Mouse (Mus musculus) lung, embryonic 14.5 days (tissue): ENCODE results near the gene Otop2. TPM values are rescaled to one million over a fixed set of nuclear protein-coding genes. Genes with fewer than 3 reads are reported as not detected.

Experiments
- ATAC-seq: fragments of 200-750 bp; cut with Nextera tagmentation; 2 replicates; pipeline ENCODE4 v1.8.0; 2017; ENCODE audit warnings: mild to moderate bottlenecking, moderate TSS enrichment, moderate library complexity; ENCODE audit not compliant: insufficient read depth
- DNase-seq: peaks from one replicate; pipeline ENCODE4 v3.0.0-alpha.2; 2015
- H3K27ac ChIP-seq: fragments of 300-500 bp; sonication (generic); 2 replicates; pipeline ENCODE4 v1.5.1; 2014; ENCODE audit warnings: low read depth, mild to moderate bottlenecking, moderate library complexity
- H3K27me3 ChIP-seq: fragments of 300-500 bp; sonication (generic); 2 replicates; pipeline ENCODE4 v1.6.1; 2014; ENCODE audit warnings: low read length, control low read depth; ENCODE audit not compliant: insufficient read depth
- H3K36me3 ChIP-seq: fragments of 300-500 bp; sonication (generic); 2 replicates; pipeline ENCODE4 v1.6.1; 2014; ENCODE audit warnings: control low read depth; ENCODE audit not compliant: insufficient read depth
- H3K4me1 ChIP-seq: fragments of 300-500 bp; sonication (generic); 2 replicates; pipeline ENCODE4 v1.6.1; 2014; ENCODE audit warnings: antibody characterized with exemption, control low read depth; ENCODE audit not compliant: insufficient read depth
- H3K4me2 ChIP-seq: fragments of 300-500 bp; sonication (generic); 2 replicates; pipeline ENCODE4 v1.6.1; 2014; ENCODE audit warnings: mild to moderate bottlenecking
- H3K4me3 ChIP-seq: fragments of 300-500 bp; sonication (generic); 2 replicates; pipeline ENCODE4 v1.5.1; 2014; ENCODE audit warnings: low read depth, low read length
- H3K9ac ChIP-seq: fragments of 300-500 bp; sonication (generic); 2 replicates; pipeline ENCODE4 v1.6.1; 2014
- H3K9me3 ChIP-seq: fragments of 300-500 bp; sonication (generic); 2 replicates; pipeline ENCODE4 v1.6.1; 2016; ENCODE audit warnings: low read depth, low read length, control low read depth
- CTCF ChIP-seq: IDR thresholded peaks from 2 replicates; pipeline ENCODE4 v1.5.1; 2016; ENCODE audit warnings: antibody characterized with exemption, low read depth
- WGBS: fragments of 180-500 bp; shearing (Covaris S2); extraction: QIAGEN DNeasy Blood & Tissue Kit; methylation state at CpG from one replicate; pipeline ENCODE4 v1.1.7; 2014; 5-methylcytosine and 5-hydroxymethylcytosine counted together
- polyA plus RNA-seq: library from polyadenylated mRNA; unstranded; fragments of >200 nt; fragmentation: Nextera tagmentation; extraction: Ambion mirVana; gene quantifications from 2 replicates; pipeline ENCODE4 v1.2.1, GENCODE M21; 2014

Otop2 gene
- polyA plus RNA-seq, 1 experiment from 2014 or later, result not detected

GRCm38 (mm10) chr11:115372015-115372414 lies 65.1 kb downstream of the Otop2 start:
- no peak overlapping the region for H3K4me2 ChIP-seq
- peaks cover 7% of the 10 kb centered on the region; the same call in 1 of the 2 replicates for H3K4me1 ChIP-seq
- ATAC-seq (no peak), DNase-seq (no peak)
- no peaks in the 10 kb centered on the region for H3K9me3 ChIP-seq
- no peak for TF ChIP-seq CTCF
- peaks cover 40% of the 10 kb centered on the region for H3K27me3 ChIP-seq
- no peak overlapping the region for H3K27ac ChIP-seq
- 31% methylated on average over 1 of the region's 1 CpGs for WGBS
- H3K36me3 ChIP-seq, result no peaks in the 10 kb centered on the region
- H3K9ac ChIP-seq, result no peak overlapping the region
- H3K4me3 ChIP-seq, result no peak overlapping the region

- Histone ChIP-seq H3K4me2 (no peak overlapping the region), H3K4me3 (no peak overlapping the region), H3K9me3 (no peaks in the 10 kb centered on the region), H3K9ac (no peak overlapping the region), H3K4me1 (peaks cover 5% of the 10 kb centered on the region; the same call in 1 of the 2 replicates), H3K36me3 (no peaks in the 10 kb centered on the region), H3K27me3 (peaks cover 32% of the 10 kb centered on the region), H3K27ac (no peak overlapping the region)
- 0 out of 2 replicates have a peak, but pooled peaks have one; percentile 9 for TF ChIP-seq CTCF
- DNase-seq (no peak), ATAC-seq (no peak)
- 42% methylated on average over 2 of the region's 2 CpGs for WGBS
Observed at GRCm38 (mm10) chr11:115372737-115373136, 65.8 kb downstream of the Otop2 start.

GRCm38 (mm10) chr11:115373805-115374694 lies 67.1 kb downstream of the Otop2 start:
- Histone ChIP-seq H3K36me3 (no peaks in the 10 kb centered on the region), H3K27me3 (peaks cover 23% of the 10 kb centered on the region), H3K9me3 (no peaks in the 10 kb centered on the region), H3K4me1 (peaks cover 5% of the 10 kb centered on the region; the same call in 1 of the 2 replicates), H3K9ac (peak overlapping the region; percentile 41), H3K27ac (no peak overlapping the region), H3K4me2 (peak overlapping the region; percentile 64), H3K4me3 (peak overlapping the region; percentile 33)
- no peak for TF ChIP-seq CTCF
- DNase-seq, result peak; percentile 86
- no peak; the same call in none of the 2 replicates for ATAC-seq
- whole genome bisulfite sequencing, result 1% methylated on average over 30 of the region's 30 CpGs

GRCm38 (mm10) chr11:115374695-115375425 lies 67.9 kb downstream of the Otop2 start:
- H3K4me1 ChIP-seq, result peaks cover 5% of the 10 kb centered on the region; the same call in 1 of the 2 replicates
- H3K27ac ChIP-seq, result no peak overlapping the region
- no peak overlapping the region; the same call in 1 of the 2 replicates for H3K4me3 ChIP-seq
- H3K9me3 ChIP-seq, result no peaks in the 10 kb centered on the region
- no peak for TF ChIP-seq CTCF
- H3K36me3 ChIP-seq, result no peaks in the 10 kb centered on the region
- WGBS, result 60% methylated on average over 12 of the region's 12 CpGs
- ATAC-seq, result no peak; the same call in 1 of the 2 replicates
- H3K4me2 ChIP-seq, result peak overlapping the region; percentile 64
- no peak for DNase-seq
- no peak overlapping the region for H3K9ac ChIP-seq
- peaks cover 23% of the 10 kb centered on the region for H3K27me3 ChIP-seq

DNA sequence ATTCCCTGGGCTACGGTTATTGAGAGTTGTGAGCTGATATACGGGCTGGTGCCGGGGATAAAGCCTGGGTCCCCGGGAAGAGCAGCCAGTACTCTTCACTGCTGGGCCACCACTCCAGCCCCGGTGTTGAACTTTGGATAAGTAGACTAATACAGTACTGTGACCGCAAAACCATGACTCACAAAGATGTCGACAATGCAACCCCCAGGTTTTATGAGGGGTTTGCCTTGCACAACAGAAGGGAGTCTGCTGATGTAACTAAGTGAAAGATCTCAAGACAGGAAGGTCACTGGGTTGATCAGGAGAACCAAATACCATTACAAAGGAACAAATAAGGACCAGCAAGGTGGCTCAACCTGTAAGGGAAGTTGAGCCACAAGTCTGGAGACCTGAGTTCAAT lies 69.8 kb downstream of the Otop2 start:
- no peak overlapping the region for H3K27ac ChIP-seq
- H3K36me3 ChIP-seq, result no peaks in the 10 kb centered on the region
- no peak for ATAC-seq
- no peaks in the 10 kb centered on the region for H3K9me3 ChIP-seq
- H3K27me3 ChIP-seq, result peaks cover 19% of the 10 kb centered on the region
- WGBS, result 63% methylated on average over 7 of the region's 7 CpGs
- no peak overlapping the region for H3K4me2 ChIP-seq
- H3K4me3 ChIP-seq, result no peak overlapping the region
- TF ChIP-seq CTCF, result no peak
- H3K9ac ChIP-seq, result no peak overlapping the region
- H3K4me1 ChIP-seq, result peaks cover 5% of the 10 kb centered on the region
- DNase-seq, result no peak

- Histone ChIP-seq H3K27ac (no peak overlapping the region), H3K9me3 (no peaks in the 10 kb centered on the region), H3K27me3 (peaks cover 17% of the 10 kb centered on the region), H3K4me3 (no peak overlapping the region), H3K9ac (no peak overlapping the region), H3K4me2 (no peak overlapping the region), H3K36me3 (no peaks in the 10 kb centered on the region), H3K4me1 (peaks cover 5% of the 10 kb centered on the region)
- TF ChIP-seq CTCF, result no peak
- ATAC-seq (no peak), DNase-seq (no peak)
- WGBS, result 86% methylated on average over 4 of the region's 4 CpGs
Observed at GRCm38 (mm10) chr11:115377254-115377653, 70.3 kb downstream of the Otop2 start.

GRCm38 (mm10) chr11:115377854-115378253 lies 70.9 kb downstream of the Otop2 start:
- no peaks in the 10 kb centered on the region for H3K36me3 ChIP-seq
- peaks cover 17% of the 10 kb centered on the region for H3K27me3 ChIP-seq
- H3K27ac ChIP-seq, result no peak overlapping the region
- no peak overlapping the region for H3K9ac ChIP-seq
- H3K4me1 ChIP-seq, result peaks cover 5% of the 10 kb centered on the region
- TF ChIP-seq CTCF, result no peak
- no peak overlapping the region for H3K4me3 ChIP-seq
- DNase-seq (no peak), ATAC-seq (no peak)
- H3K4me2 ChIP-seq, result no peak overlapping the region
- H3K9me3 ChIP-seq, result no peaks in the 10 kb centered on the region
- WGBS, result 75% methylated on average over 7 of the region's 7 CpGs
